20 mouse cellular contexts compared by ENCODE assay signal in the genomic region with DNA sequence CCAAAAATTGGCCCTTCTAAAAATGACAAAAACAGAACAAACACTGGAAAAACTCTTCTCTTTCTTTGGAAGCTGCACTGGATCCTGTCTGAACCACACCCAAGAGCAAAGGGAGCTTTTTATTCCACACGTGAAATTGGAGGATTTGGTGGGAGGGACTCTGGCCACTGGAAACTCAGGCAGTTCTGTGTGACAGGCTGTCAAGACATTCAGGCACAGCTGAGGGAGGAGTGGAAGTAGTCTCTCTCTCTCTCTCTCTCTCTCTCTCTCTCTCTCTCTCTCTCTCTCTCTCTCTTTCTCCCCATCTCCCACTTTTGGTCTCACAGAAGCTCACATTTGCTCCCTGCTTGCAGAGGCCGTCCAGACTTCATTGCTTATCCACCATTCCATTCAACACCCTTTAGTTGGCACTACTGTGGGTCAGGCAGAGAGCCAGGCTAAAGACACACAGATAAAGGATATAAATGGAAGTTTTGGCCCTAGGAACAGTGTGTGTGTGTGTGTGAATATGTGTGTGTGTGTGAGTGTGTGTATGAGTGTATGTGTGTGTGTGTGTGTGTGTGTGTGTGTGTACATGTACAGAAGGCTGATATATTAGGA. TPM values are rescaled to one million over a fixed set of nuclear protein-coding genes. Genes with fewer than 3 reads are reported as not detected.
DNase-seq lines count a peak whose midpoint lies in the region; ATAC-seq lines count a peak whose summit lies in the region.
"Had no signal": no experiment of that assay in that cellular context is flagged by ENCODE, and none has a peak within 500 bp of the region (broad histone marks: within the 10 kb centered on the region; RNA-seq: fewer than 3 reads in every experiment).

No protein-coding gene starts in this region.

- peaks cover 5% of the 10 kb centered on the region; the same call in 1 of the 2 replicates for H3K4me1 ChIP-seq in embryonic facial prominence, embryonic 14.5 days (ENCODE audit: control insufficient read depth, insufficient read depth, low read length)
- peaks cover 7% of the 10 kb centered on the region for H3K4me1 ChIP-seq in embryonic facial prominence, embryonic 10.5 days
- H3K4me1 ChIP-seq: embryonic facial prominence, embryonic 12.5 days; stomach, embryonic 15.5 days had no signal

- no peaks in the 10 kb centered on the region for H3K9me3 ChIP-seq in embryonic facial prominence, embryonic 14.5 days (ENCODE audit: control insufficient read depth, low read length)
- 0 out of 2 replicates have a peak, but pooled peaks cover 5% of the 10 kb centered on the region for H3K9me3 ChIP-seq in embryonic facial prominence, embryonic 10.5 days
- H3K9me3 ChIP-seq: embryonic facial prominence, embryonic 12.5 days; forebrain, embryonic 10.5 days; stomach, embryonic 15.5 days had no signal

- H3K27me3 ChIP-seq in embryonic facial prominence, embryonic 14.5 days (replicated peaks; ENCODE audit: control insufficient read depth, insufficient read depth, low read length) = no peaks in the 10 kb centered on the region
- H3K27me3 ChIP-seq in embryonic facial prominence, embryonic 10.5 days (replicated peaks; ENCODE audit: low read depth, poor library complexity, severe bottlenecking) = no peaks in the 10 kb centered on the region
- H3K27me3 ChIP-seq: CH12.LX; embryonic facial prominence, embryonic 12.5 days; stomach, embryonic 15.5 days had no signal

- ATAC-seq in embryonic facial prominence, embryonic 14.5 days (ENCODE audit: low read depth) = no peak
- ATAC-seq: activated CD4-positive, CD25-positive, alpha-beta regulatory T cell, adult 4 months; intestine, postnatal 0 days had no signal

- intact Hi-C loops in heart, postnatal 10 days (cut with DNase I) = loop anchor here (1.0 to 5.0 kb wide), 3 partner anchors 111 to 189 kb away; no protein-coding TSS in a partner anchor

- DNase-seq in embryonic facial prominence, embryonic 14.5 days (ENCODE audit: low spot score) = peak; percentile 53
- DNase-seq in embryonic facial prominence, embryonic 10.5 days (ENCODE audit: low spot score) = no peak
- peak; percentile 30 for DNase-seq in right cerebral cortex, postnatal 4 days
- DNase-seq in right cerebral cortex, postnatal 10 days (ENCODE audit: low spot score in 2 of 2) = no peak
- peak; percentile 90 to 91 for DNase-seq in heart, postnatal 10 days
- DNase-seq in yolk sac, embryonic 10.5 days (ENCODE audit: low spot score) = no peak
- DNase-seq in MN1 (ENCODE audit: low spot score) = no peak
- DNase-seq in cerebellum, postnatal 25 days = no peak
- DNase-seq: adrenal gland, postnatal 36 days; gastrocnemius, postnatal 25 days had no signal

- H3K36me3 ChIP-seq in embryonic facial prominence, embryonic 14.5 days (ENCODE audit: control insufficient read depth, insufficient read depth, low read length) = no peaks in the 10 kb centered on the region
- no peaks in the 10 kb centered on the region for H3K36me3 ChIP-seq in embryonic facial prominence, embryonic 10.5 days (replicated peaks)
- H3K36me3 ChIP-seq: embryonic facial prominence, embryonic 12.5 days; forebrain, embryonic 10.5 days; stomach, embryonic 15.5 days had no signal

- 27% methylated on average over 2 of the region's 2 CpGs for WGBS in embryonic facial prominence, embryonic 14.5 days
- WGBS in embryonic facial prominence, embryonic 10.5 days = 44% methylated on average over 2 of the region's 2 CpGs

- H3K4me2 ChIP-seq in embryonic facial prominence, embryonic 14.5 days (ENCODE audit: low read depth, low read length) = no peak overlapping the region
- H3K4me2 ChIP-seq: embryonic facial prominence, embryonic 12.5 days; hindbrain, embryonic 14.5 days; stomach, embryonic 15.5 days had no signal

- no peak overlapping the region for H3K4me3 ChIP-seq in embryonic facial prominence, embryonic 14.5 days (ENCODE audit: low read depth, low read length)
- no peak overlapping the region for H3K4me3 ChIP-seq in embryonic facial prominence, embryonic 10.5 days
- H3K4me3 ChIP-seq: embryonic facial prominence, embryonic 12.5 days; forebrain, embryonic 10.5 days; stomach, embryonic 15.5 days had no signal

- H3K9ac ChIP-seq in embryonic facial prominence, embryonic 14.5 days (ENCODE audit: low read depth, low read length) = no peak overlapping the region
- H3K9ac ChIP-seq: embryonic facial prominence, embryonic 12.5 days; hindbrain, embryonic 14.5 days; liver, embryonic 14.5 days; stomach, embryonic 15.5 days had no signal

- H3K27ac ChIP-seq in embryonic facial prominence, embryonic 14.5 days (replicated peaks; ENCODE audit: low read depth, low read length) = no peak overlapping the region
- H3K27ac ChIP-seq in embryonic facial prominence, embryonic 10.5 days (replicated peaks) = no peak overlapping the region
- H3K27ac ChIP-seq: embryonic facial prominence, embryonic 12.5 days; forebrain, embryonic 10.5 days; hindbrain, embryonic 14.5 days; kidney, postnatal 0 days; liver, embryonic 14.5 days; stomach, embryonic 15.5 days had no signal

RNA-seq across cellular contexts. Expression of gene Iyd, which starts 14.5 kb away (rescaled TPM):
- 2.1 and 2.4 TPM in 2 replicates for polyA plus RNA-seq in embryonic facial prominence, embryonic 14.5 days (2014; fragmentation: Nextera tagmentation; extraction: Ambion mirVana)
- not detected in 2 replicates for polyA plus RNA-seq in embryonic facial prominence, embryonic 10.5 days (2016; fragmentation: Nextera tagmentation; extraction: Ambion mirVana)
- total RNA-seq in heart, postnatal 10 days (2021) = under 1 TPM in 1 of 2 experiments, not detected in 1; 0.79 TPM
- total RNA-seq: adrenal gland, postnatal 36 days; CH12.LX; gastrocnemius, postnatal 25 days; monocyte, adult 5-6 weeks had no signal
- polyA plus RNA-seq: activated CD4-positive, CD25-positive, alpha-beta regulatory T cell, adult 4 months; forebrain, embryonic 10.5 days had no signal

Comparison
In these comparisons a context has a peak if more than half of its experiments do, and no peak if none do; other contexts are left out.
1. DNase-seq: peak in embryonic facial prominence, embryonic 14.5 days (single experiment), right cerebral cortex, postnatal 4 days (single experiment) and heart, postnatal 10 days (2 of 2); none in embryonic facial prominence, embryonic 10.5 days (single experiment), right cerebral cortex, postnatal 10 days (0 of 2), yolk sac, embryonic 10.5 days (single experiment), MN1 (single experiment) and cerebellum, postnatal 25 days (0 of 2).